Mouse (Mus musculus) midbrain, embryonic 15.5 days (tissue): ENCODE results near the gene Ankrd28. TPM values are rescaled to one million over a fixed set of nuclear protein-coding genes. Genes with fewer than 3 reads are reported as not detected.

Source experiments
- ATAC-seq: fragments of 200-750 bp; cut with Nextera tagmentation; replicated peaks from 2 replicates; pipeline ENCODE4 v1.8.0; 2017; ENCODE audit warnings: moderate TSS enrichment
- H3K27ac ChIP-seq: fragments of 300-500 bp; sonication (generic); 2 replicates; pipeline ENCODE4 v1.5.1; 2015; ENCODE audit warnings: mild to moderate bottlenecking, inconsistent platforms
- H3K27me3 ChIP-seq: fragments of 300-500 bp; sonication (generic); replicated peaks from 2 replicates; pipeline ENCODE4 v1.6.1; 2015; ENCODE audit warnings: inconsistent platforms
- H3K36me3 ChIP-seq: fragments of 300-500 bp; sonication (generic); replicated peaks from 2 replicates; pipeline ENCODE4 v1.6.1; 2015; ENCODE audit warnings: inconsistent platforms
- H3K4me1 ChIP-seq: fragments of 300-500 bp; sonication (generic); 2 replicates; pipeline ENCODE4 v1.6.1; 2015; ENCODE audit warnings: inconsistent platforms
- H3K4me2 ChIP-seq: fragments of 300-500 bp; sonication (generic); 2 replicates; pipeline ENCODE4 v1.6.1; 2015; ENCODE audit warnings: inconsistent platforms, mild to moderate bottlenecking, moderate library complexity
- H3K4me3 ChIP-seq: fragments of 300-500 bp; sonication (generic); 2 replicates; pipeline ENCODE4 v1.5.1; 2015; ENCODE audit warnings: mild to moderate bottlenecking, inconsistent platforms
- H3K9ac ChIP-seq: fragments of 300-500 bp; sonication (generic); 2 replicates; pipeline ENCODE4 v1.6.1; 2015; ENCODE audit warnings: mild to moderate bottlenecking, inconsistent platforms
- H3K9me3 ChIP-seq: fragments of 300-500 bp; sonication (generic); 2 replicates; pipeline ENCODE4 v1.6.1; 2016; ENCODE audit warnings: inconsistent platforms
- WGBS: fragments of 180-500 bp; shearing (Covaris S2); methylation state at CpG from one replicate; pipeline ENCODE4 v1.1.7; 2015; ENCODE audit warnings: mixed read lengths; 5-methylcytosine and 5-hydroxymethylcytosine counted together
- polyA plus RNA-seq: library from polyadenylated mRNA; unstranded; fragments of >200 nt; fragmentation: Nextera tagmentation; extraction: Ambion mirVana; gene quantifications from 2 replicates; pipeline ENCODE4 v1.2.1, GENCODE M21; 2015

Gene Ankrd28
- polyA plus RNA-seq, 1 experiment from 2014 or later: 10.3 TPM

- Histone ChIP-seq H3K9ac (no peak overlapping the region), H3K27me3 (no peaks in the 10 kb centered on the region), H3K27ac (peak overlapping the region; percentile 36), H3K4me1 (0 out of 2 replicates have a peak, but pooled peaks cover 7% of the 10 kb centered on the region), H3K4me2 (no peak overlapping the region), H3K36me3 (no peaks in the 10 kb centered on the region), H3K4me3 (no peak overlapping the region), H3K9me3 (no peaks in the 10 kb centered on the region)
- 57% methylated on average over 15 of the region's 15 CpGs for WGBS
- no peak for ATAC-seq
These were observed 160.6 kb downstream of the Ankrd28 start for GRCm38 (mm10) chr14:31669642-31670490.

DNA sequence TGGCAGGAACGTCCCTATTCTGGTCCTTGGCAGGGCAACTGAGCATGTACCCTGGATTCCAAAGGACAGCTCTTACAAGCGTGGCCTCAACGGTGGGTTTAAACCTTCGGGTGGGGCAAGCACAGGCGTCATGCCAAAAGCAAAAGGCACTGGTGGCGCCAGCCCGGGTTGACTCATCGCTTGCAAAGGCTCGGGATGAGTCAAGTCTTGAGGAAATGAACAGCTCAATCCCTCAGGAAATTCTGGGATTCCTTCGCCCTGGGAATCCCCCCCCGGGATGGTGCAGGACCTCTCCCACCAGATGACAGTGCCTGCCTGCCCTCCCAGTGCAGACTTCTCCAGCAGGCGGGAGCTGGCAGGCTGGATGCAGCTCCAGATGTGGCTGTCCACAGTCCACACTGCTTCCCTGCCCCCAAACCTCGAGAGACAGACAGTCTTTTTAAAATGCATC lies 161.3 kb downstream of the Ankrd28 start:
- 64% methylated on average over 13 of the region's 13 CpGs for WGBS
- H3K9ac ChIP-seq: no peak overlapping the region
- H3K27ac ChIP-seq: peak overlapping the region; percentile 36; the same call in 1 of the 2 replicates
- H3K9me3 ChIP-seq: no peaks in the 10 kb centered on the region
- no peaks in the 10 kb centered on the region for H3K27me3 ChIP-seq
- H3K4me1 ChIP-seq: 0 out of 2 replicates have a peak, but pooled peaks cover 7% of the 10 kb centered on the region
- ATAC-seq: no peak
- H3K4me2 ChIP-seq: no peak overlapping the region
- no peak overlapping the region for H3K4me3 ChIP-seq
- no peaks in the 10 kb centered on the region for H3K36me3 ChIP-seq

GRCm38 (mm10) chr14:31668326-31668725 lies 162.1 kb downstream of the Ankrd28 start:
- Histone ChIP-seq H3K27ac (no peak overlapping the region), H3K4me2 (no peak overlapping the region), H3K9ac (no peak overlapping the region), H3K4me1 (peaks cover 15% of the 10 kb centered on the region), H3K36me3 (no peaks in the 10 kb centered on the region), H3K4me3 (no peak overlapping the region), H3K27me3 (no peaks in the 10 kb centered on the region), H3K9me3 (no peaks in the 10 kb centered on the region)
- no peak for ATAC-seq
- WGBS: 88% methylated on average over 13 of the region's 13 CpGs

- Histone ChIP-seq H3K27me3 (no peaks in the 10 kb centered on the region), H3K4me2 (no peak overlapping the region)
- WGBS: 91% methylated on average over 6 of the region's 6 CpGs
These were observed 162.7 kb downstream of the Ankrd28 start for GRCm38 (mm10) chr14:31667741-31668140.

DNA sequence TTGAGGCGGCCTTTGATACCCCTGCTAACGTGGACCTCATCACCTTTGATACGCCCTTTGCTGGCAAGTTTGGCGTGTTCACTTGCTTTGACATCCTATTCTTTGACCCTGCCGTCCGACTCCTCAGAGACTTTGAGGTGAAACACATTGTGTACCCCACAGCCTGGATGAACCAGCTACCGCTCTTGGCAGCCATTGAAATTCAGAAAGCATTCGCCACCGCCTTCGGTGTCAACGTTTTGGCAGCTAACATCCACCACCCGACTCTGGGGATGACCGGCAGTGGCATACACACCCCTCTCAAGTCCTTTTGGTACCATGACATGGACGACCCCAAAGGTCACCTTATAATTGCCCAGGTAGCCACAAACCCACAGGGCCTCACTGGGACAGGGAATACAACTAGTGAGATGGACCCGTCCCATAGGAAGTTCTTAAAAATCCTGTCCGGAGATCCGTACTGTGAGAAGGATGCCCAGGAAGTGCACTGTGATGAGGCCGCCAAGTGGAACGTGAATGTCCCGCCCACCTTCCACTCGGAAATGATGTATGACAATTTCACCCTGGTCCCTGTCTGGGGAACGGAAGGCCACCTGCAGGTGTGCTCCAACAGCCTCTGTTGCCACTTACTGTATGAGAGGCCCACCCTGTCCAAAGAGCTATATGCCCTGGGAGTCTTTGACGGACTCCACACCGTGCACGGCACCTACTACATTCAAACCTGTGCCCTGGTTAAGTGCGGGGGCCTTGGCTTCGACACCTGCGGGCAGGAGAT lies 163.3 kb downstream of the Ankrd28 start:
- ATAC-seq: no peak
- Histone ChIP-seq H3K4me2 (no peak overlapping the region), H3K9me3 (no peaks in the 10 kb centered on the region), H3K36me3 (no peaks in the 10 kb centered on the region), H3K4me1 (peaks cover 27% of the 10 kb centered on the region), H3K27ac (no peak overlapping the region), H3K9ac (no peak overlapping the region), H3K27me3 (no peaks in the 10 kb centered on the region), H3K4me3 (no peak overlapping the region)
- WGBS: 95% methylated on average over 28 of the region's 28 CpGs

More at GRCm38 (mm10) chr14:31667741-31668140, 162.7 kb downstream of the Ankrd28 start:
- H3K9me3 ChIP-seq: no peaks in the 10 kb centered on the region
- H3K9ac ChIP-seq: no peak overlapping the region
- ATAC-seq: no peak
- H3K4me1 ChIP-seq: peaks cover 21% of the 10 kb centered on the region
- no peaks in the 10 kb centered on the region for H3K36me3 ChIP-seq
- no peak overlapping the region for H3K4me3 ChIP-seq
- H3K27ac ChIP-seq: no peak overlapping the region

DNA sequence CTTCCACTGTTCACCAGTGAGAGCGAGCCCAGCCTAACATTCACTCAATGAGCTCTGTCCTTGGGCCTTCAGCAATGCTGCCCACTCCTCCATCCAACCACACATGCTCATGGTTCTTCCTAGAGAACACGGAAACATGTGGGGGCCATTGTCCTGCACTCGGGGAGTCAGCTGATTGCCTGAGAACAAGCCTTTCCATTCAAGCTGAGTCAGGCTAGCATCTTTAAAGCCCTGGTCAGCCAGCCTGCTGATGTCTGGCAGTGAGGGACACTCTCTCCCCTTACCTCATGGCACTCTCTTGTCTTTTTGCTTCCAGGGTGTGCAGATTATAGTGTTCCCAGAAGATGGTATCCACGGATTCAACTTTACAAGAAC lies 164.9 kb downstream of the Ankrd28 start:
- Histone ChIP-seq H3K4me2 (no peak overlapping the region), H3K9ac (no peak overlapping the region), H3K36me3 (no peaks in the 10 kb centered on the region), H3K9me3 (no peaks in the 10 kb centered on the region), H3K27ac (no peak overlapping the region), H3K4me1 (peaks cover 38% of the 10 kb centered on the region), H3K27me3 (no peaks in the 10 kb centered on the region), H3K4me3 (no peak overlapping the region)
- no peak for ATAC-seq
- 80% methylated on average over 4 of the region's 4 CpGs for WGBS

GRCm38 (mm10) chr14:31664903-31665565 lies 165.4 kb downstream of the Ankrd28 start:
- ATAC-seq: no peak
- no peaks in the 10 kb centered on the region for H3K9me3 ChIP-seq
- H3K4me1 ChIP-seq: peaks cover 42% of the 10 kb centered on the region
- H3K4me3 ChIP-seq: no peak overlapping the region
- H3K27me3 ChIP-seq: no peaks in the 10 kb centered on the region
- 74% methylated on average over 12 of the region's 12 CpGs for WGBS
- H3K9ac ChIP-seq: no peak overlapping the region
- no peak overlapping the region for H3K27ac ChIP-seq
- no peaks in the 10 kb centered on the region for H3K36me3 ChIP-seq
- no peak overlapping the region for H3K4me2 ChIP-seq

DNA sequence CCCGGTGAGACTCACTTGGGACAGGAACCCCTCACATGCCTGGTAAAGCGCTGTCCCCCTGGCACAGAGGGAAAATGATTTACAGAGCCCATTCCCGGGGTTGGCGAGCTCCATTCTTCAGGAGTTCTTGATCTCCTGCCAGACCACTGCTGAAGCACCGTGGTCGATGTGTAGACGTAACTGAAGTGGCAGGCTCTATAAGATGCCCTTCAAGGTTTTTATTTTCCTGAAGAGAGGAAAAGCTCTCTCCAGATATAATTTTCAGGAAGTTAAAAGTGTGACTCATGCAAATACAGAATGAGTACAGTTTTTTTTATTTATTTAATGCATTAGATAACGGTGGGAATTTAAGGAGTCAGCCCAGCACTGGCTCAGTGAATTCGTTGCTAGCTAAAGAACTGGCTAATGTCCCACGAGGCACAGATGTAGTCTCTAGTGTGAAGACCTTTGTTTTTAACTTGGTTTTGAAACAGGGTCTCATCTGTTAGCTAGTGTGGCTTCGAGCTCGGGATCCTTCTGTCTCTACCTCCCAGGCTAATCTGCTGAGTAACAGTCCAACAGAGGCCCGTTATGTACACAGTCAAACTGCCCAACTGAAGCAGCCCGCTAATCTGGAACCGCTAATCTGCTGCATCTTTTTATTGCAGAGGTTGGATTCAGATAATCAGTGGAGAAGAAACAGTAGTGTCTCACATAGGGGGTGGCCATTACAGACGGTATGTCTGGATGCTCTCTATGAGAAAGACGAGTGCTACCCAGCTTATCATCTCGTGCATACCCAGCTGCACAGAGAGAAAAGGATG lies 166.2 kb downstream of the Ankrd28 start:
- H3K4me2 ChIP-seq: no peak overlapping the region
- no peak overlapping the region for H3K9ac ChIP-seq
- no peak for ATAC-seq
- H3K4me3 ChIP-seq: no peak overlapping the region
- H3K27ac ChIP-seq: 0 out of 2 replicates have a peak overlapping the region, but pooled peaks have one; percentile 98
- no peaks in the 10 kb centered on the region for H3K9me3 ChIP-seq
- no peaks in the 10 kb centered on the region for H3K36me3 ChIP-seq
- H3K27me3 ChIP-seq: no peaks in the 10 kb centered on the region
- WGBS: 54% methylated on average over 18 of the region's 18 CpGs
- H3K4me1 ChIP-seq: peaks cover 45% of the 10 kb centered on the region

DNA sequence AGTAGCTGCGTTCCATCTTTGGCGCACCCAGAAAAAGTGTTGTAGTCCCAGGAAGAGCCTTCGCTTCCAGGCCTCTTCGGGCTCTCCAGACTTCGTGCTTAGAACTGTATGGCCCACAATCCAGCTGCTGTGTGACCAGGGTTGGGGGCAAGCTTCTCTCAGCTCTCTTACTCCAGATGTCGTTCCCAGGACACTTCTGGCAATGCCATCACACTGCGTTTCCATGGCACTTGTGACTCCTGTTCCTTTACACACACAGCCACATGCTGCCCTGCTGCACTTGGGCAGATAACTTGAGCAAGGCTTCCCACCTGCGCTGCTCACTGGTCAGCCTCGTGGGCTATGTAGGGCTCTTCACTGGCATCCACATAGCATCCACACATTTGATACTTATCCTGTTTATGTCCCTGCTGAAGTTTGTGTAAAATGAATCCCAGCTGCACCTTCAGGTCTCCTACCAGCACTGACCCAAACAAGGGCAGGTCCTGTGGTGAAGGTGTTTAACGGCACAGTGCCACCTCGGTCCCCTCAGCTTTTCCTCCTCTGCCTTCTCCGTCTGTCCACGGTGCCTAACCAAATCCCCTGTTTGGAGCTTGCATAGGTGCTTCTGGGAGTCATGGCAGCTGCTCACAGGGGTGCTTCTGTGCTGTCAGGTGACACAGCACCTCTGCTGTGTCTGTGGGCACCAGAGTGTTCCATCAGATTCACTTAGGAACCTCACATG lies 166.9 kb downstream of the Ankrd28 start:
- H3K36me3 ChIP-seq: no peaks in the 10 kb centered on the region
- H3K9ac ChIP-seq: no peak overlapping the region
- ATAC-seq: no peak
- H3K4me2 ChIP-seq: no peak overlapping the region
- H3K4me1 ChIP-seq: peaks cover 45% of the 10 kb centered on the region
- no peaks in the 10 kb centered on the region for H3K27me3 ChIP-seq
- H3K27ac ChIP-seq: peak overlapping the region; percentile 98
- 89% methylated on average over 13 of the region's 13 CpGs for WGBS
- H3K9me3 ChIP-seq: no peaks in the 10 kb centered on the region
- H3K4me3 ChIP-seq: no peak overlapping the region

GRCm38 (mm10) chr14:31662555-31663211 lies 167.8 kb downstream of the Ankrd28 start:
- Histone ChIP-seq H3K9me3 (no peaks in the 10 kb centered on the region), H3K4me2 (peak overlapping the region; percentile 80), H3K4me1 (peaks cover 45% of the 10 kb centered on the region), H3K27ac (peak overlapping the region; percentile 98), H3K36me3 (no peaks in the 10 kb centered on the region), H3K9ac (peak overlapping the region; percentile 71), H3K27me3 (no peaks in the 10 kb centered on the region), H3K4me3 (peak overlapping the region; percentile 43)
- peak; percentile 52; the same call in 1 of the 2 replicates for ATAC-seq
- 30% methylated on average over 9 of the region's 9 CpGs for WGBS
